Mouse (Mus musculus) forelimb bud, embryonic 11.5 days (tissue): ENCODE data around the gene Dock10.

Experiments used
- DNase-seq: peaks from one replicate; pipeline ENCODE4 v3.0.0-alpha.2; 2012; ENCODE audit warnings: low read depth, low spot score

The Dock10 gene

GRCm38 (mm10) chr1:80472395-80472794 lies 285.9 kb downstream of the Dock10 start:
- no peak for DNase-seq

DNA sequence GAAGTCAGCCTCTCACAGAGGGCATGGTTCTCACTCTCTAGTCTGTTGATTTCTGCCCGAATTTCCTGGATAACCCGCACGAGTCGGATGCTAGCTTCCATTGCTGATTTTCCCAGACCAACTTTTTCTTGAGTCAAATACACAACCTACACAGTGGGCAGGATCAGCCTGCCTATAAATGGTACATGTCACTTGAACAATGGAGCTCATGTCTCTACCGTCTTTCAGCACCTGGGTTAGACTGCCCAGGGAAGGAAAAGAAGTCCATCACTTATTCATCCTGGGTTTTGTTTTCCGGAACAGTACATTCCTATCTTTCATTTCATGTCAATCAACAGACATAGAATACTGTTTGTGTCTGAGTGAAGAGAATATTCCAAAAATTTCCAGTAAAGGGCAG lies 297.0 kb downstream of the Dock10 start, which contains the start of gene Gm45261:
Gm45261 (minus strand) TSS at position 101 of the 400 bp plus-strand sequence.
- DNase-seq = no peak

GRCm38 (mm10) chr1:80459923-80460322 lies 298.4 kb downstream of the Dock10 start:
- DNase-seq = no peak

- DNase-seq = no peak
Measured at GRCm38 (mm10) chr1:80459477-80459876, 298.9 kb downstream of the Dock10 start.

DNA sequence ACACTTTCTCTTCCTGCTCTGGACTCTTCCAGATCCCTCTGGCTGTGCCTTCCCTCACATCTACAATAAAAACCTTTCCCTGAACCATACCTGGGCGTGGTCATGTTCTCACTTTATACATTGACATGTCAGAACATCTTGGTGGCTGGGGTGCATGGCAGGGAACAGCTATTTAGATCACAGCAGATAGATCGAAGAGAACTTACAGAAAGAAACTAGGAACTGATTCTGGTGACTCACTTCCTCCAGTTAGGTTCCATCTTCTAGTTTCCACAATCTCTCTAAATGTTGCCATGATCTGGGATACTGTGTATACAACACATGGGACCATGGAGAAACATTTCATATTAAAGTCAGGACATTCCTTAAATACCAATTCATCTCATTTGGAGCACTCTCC lies 304.4 kb downstream of the Dock10 start:
- no peak for DNase-seq

GRCm38 (mm10) chr1:80451914-80452549 lies 306.3 kb downstream of the Dock10 start:
- no peak for DNase-seq
